Mouse (Mus musculus): ENCODE results near the gene Npm3.

The Npm3 gene

DNA sequence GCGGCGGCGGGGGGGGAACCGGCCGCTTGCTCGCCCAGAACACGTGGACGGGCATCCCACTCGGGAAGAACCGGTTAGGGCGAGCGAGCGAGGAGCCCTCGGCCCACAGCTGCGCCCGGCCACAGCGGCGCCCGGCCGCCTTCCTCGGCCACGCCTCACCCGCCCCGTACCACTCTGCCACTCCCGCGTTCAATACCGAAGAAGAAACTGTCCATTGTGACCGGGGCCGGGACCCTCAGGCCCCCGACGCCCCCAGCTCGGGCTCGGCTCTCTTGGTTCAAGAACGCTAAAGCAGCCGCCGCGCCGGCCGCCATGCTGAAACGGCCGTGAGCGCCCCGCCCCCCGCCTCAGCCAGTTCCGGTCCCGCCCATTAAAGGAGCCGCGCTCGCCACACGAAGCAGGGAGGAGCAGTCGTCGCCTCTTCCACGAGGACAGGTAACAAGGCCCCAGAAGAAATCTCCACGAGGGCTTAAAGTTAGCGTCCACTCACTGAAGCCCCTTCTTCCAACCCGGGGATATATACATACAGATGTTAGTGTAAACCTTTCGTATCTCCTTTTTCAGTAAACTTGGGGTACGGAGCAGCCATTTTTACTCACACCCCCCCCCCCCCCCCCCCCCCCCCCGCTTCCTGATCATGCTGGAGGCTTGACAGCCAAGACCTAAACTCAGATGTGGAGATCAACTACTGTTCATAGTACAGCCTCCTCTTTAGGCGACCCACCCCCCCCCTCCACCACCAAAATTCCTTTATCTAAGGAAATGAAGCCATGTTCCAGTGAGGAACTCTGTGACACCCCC lies at the start of gene Npm3:
TSS of gene Npm3 (minus strand) at position 349 of the 801 bp plus-strand sequence.
- peak; percentile 62 to 78 for DNase-seq (ENCODE audit: low spot score in 2 of 2)

DNA sequence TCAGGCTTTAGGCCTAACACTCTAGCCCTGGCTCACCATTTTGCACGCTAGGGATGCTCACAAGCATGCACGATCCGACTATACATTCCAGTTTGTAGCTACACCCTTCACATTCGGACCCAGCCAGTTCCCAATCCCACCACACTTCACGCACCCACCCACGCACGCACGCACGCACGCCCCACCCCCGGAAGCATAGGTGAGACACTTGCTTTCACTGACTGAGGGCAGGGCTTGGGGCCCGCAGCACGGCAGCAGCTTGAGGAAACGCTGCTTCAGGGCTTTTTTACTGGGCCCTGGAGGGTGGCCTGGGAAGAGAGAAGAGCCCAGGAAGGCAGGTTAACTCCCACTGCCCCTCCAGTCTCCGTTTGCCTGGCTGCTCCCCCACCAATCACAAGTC lies 47.5 kb upstream of the Npm3 start:
- no peak for DNase-seq (ENCODE audit: low spot score in 2 of 2)

DNA sequence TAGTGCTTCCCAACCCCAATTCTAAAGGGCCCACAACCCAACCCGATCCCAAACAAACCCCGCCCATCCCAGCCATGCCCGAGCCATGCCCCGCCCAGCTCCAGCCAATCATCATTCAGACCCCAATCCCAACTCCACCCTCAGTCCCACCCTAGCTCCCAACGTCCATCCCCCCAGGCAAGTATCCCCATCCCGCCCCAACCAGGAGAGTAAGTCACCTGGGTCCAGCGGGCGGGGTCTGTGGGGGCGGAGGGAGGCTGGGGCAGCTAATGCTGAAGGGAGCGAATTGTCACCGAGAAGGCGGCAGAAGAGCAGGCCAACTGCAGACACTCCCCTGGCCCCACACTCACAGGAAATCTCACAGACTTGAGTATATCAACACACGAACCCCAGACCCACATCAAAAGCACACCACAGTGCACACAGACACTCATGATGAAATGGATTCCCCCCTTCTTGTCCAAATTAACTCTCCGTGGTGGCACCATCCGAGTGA lies 46.7 kb upstream of the Npm3 start:
- DNase-seq (ENCODE audit: low spot score in 2 of 2): no peak

DNA sequence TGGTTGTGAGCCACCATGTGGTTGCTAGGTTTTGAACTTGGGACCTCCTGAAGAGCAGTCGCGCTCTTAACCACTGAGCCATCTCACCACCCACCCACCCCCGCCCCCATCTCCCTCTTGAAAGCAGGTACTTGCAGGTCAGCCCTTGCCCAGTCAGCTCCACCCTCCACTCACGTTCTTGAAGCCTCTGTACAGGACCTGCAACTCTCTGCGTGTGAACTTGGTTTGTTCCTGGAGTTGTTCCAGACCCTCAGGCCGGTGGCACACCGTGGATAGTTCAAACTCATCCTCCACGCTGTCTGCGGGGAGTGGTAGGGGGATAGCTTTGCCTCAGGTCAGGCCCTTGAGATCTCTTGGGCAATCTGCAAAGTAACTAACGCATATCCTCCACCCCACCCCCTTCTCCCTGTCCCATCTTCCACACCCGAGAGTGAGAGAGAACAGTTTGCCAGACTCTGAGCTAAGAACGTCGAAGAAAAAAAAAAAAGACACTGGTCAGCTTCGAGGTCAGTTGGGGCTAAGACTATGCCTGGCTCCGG lies 46.1 kb upstream of the Npm3 start:
- DNase-seq (ENCODE audit: low spot score in 2 of 2): no peak

DNA sequence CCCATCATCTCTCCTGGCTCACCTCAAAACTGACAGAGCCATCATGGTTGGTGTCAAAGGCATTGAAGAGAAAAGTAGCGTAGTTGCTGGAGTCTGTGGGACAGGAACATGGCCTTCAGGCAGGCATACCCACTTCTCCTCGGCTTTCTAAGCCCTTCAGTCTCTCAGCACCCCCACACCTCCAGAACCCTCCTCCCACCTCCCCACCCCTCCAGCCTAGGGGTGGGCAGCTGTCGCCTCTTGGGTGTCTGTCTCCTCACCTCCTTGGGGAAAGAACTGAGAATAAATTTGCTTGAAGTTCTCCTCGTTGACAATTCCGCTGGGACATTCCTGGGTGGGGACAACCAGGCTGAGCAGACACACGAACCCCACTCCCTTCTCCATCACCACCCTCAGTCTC lies 45.3 kb upstream of the Npm3 start:
- DNase-seq (ENCODE audit: low spot score in 2 of 2): no peak

DNA sequence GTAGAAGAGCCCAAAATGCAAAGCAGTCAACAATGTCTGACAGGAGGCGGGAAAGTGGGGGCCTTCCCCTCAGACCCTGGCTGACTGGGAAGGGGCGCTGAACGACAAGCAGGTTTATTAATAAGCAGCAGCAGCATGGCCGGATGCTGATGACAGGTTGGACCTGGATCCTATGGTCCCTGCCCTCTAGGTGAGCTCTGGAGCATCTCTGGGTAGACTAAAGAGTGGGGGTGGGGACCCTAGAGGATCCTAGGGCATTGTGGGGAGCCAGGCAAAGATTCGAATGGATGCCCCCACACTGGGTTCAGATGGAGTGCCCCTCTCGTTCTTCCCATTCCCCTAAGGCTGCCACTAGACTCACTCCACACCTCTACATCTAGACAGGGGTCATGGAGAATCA lies 43.0 kb upstream of the Npm3 start:
- no peak for DNase-seq (ENCODE audit: low spot score in 2 of 2)

DNA sequence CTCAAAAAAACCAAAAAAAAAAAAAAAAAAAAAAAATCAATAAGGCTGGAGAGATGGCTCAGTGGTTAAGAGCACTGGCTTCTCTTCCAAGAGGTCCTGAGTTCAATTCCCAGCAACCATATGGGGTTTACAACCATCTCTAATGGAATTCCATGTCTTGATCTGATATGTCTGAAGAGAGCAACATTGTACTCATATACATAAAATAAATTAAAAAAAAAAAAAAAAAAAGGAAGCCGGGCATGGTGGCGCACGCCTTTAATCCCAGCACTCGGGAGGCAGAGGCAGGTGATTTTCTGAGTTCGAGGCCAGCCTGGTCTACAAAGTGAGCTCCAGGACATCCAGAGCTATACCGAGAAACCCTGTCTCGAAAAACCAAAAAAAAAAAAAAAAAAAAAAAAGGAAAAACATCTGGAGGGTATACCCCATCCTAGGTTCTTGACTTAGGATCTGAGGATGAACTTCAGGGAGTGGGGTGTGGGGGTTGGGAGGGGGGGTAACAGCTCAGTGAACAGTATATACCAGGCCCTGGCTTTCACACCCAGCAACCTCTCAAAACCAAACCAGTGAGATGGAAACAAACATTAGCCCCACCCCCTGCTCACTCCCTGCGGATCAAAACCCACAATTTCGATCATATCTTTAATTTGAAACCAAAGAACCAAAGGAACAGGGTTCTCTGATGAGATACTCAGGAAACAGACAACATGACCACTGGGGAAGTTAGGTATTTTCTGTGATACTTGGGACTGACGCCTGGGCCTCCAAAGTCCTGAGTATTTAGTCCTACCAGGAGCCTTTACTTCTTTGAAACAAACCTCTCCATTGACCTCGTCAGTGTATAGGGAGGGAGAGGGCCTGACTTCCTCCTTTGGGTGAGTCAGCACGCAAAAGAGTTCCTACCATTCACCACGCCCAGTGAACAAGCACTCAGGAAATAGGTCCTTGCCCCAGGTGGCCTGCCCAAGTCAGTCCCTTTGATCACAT lies 40.8 kb upstream of the Npm3 start:
- DNase-seq (ENCODE audit: low spot score in 2 of 2): no peak

DNA sequence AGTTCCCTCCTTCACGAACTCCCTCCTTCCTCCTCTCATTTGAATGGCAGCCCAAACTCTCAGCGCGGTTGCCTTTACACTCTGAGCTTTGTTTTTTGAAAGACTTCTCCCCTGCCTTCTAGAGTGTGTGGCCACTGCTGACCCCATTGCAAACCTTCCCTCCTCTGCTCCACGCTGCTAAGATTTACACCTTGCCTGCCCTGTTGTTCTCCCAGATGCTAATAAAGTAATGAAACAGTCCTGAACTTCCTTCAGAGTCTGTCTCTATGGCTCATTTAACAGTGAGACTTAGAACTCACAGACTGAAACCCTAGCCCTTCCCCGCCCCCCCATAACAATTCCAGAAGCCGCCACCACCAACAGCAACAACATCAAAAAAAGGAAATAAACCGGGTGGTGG lies 40.0 kb upstream of the Npm3 start:
- DNase-seq (ENCODE audit: low spot score in 2 of 2): no peak

DNA sequence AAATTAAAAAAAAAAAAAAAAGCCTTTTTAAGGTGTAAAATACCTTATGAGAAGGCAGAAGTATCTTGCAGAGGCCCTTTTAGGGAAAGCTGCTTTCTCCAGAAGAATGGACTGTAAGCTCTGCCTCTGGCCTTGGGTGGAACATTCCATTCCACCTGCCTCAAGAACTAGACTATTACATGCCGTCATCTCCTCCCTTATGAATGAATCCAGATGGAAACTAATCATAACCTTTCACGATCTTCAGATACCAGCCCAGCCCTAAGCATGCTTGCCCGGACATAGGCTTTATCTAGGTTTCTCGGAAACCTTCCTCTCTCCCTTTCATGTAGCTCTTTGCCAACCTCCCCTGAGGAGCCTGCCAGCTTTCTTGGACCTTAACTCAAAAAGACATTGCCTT lies 38.9 kb upstream of the Npm3 start:
- no peak for DNase-seq (ENCODE audit: low spot score in 2 of 2)

DNA sequence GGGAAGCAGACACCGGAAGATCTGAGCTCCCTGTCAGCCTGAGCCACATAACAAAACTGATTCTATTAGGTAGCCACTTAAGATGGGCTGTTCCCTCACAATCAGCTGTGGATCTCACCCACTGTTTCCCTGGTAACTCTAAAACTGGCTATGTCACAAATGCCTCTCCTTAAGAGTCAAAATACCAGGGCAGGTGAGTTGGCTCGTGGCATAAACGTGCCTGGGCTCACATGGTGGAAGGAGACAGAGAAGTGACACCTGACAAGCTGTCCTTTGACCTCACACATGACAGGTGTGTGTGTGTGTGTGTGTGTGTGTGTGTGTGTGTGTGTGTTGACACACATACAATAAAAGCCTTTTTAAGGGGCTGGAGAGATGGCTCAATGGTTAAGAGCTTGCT lies 38.1 kb upstream of the Npm3 start:
- no peak for DNase-seq (ENCODE audit: low spot score in 2 of 2)

DNA sequence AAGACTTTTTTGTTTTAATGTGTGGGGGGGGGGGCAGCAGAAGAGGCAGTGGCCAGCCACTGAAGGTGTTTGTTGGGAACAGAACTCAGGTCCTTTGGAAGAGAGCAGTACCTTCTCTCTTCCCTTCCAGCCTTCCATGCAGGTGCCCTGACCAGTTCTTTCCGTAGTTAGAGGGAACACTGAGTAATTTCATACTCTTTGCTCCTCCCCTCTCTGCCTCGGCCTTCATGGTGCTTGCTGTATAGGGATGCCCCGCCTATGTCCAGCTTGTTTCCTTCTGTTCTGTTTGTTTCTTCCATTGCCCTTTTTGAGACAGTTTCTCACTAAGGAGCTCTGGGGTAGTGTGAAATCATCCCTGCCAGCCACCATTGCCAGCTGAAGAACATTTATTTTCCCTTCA lies 36.1 kb upstream of the Npm3 start:
- DNase-seq (ENCODE audit: low spot score in 2 of 2): no peak

DNA sequence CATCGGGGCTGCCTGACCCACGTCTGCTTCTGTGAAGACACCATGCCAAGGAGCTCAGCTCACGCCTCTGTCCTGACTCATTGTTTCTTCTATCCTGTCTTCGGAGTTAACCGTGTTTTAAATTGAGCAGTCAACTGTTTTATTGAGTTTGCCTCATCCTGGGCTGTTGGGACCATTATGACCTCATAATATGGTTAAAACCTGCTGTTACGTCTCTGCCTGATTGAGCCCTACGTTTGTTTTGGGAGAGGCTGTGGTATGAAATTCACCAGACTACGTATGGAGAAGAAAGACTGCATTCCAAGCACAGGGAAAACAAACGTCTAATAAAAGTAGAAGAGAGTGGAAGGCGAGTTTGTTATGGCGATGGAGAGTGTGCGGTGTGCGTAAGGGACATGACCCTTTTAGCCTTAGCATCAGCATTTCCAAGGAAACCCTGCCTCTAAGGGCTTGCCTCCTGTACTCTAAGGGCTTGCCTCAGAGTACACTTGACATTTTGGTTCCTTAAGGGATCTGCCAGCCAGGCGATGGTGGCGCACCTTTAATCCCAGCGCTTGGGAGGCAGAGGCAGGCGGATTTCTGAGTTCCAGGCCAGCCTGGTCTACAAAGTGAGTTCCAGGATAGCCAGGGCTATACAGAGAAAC lies 34.7 kb upstream of the Npm3 start:
- DNase-seq (ENCODE audit: low spot score in 2 of 2): no peak

DNA sequence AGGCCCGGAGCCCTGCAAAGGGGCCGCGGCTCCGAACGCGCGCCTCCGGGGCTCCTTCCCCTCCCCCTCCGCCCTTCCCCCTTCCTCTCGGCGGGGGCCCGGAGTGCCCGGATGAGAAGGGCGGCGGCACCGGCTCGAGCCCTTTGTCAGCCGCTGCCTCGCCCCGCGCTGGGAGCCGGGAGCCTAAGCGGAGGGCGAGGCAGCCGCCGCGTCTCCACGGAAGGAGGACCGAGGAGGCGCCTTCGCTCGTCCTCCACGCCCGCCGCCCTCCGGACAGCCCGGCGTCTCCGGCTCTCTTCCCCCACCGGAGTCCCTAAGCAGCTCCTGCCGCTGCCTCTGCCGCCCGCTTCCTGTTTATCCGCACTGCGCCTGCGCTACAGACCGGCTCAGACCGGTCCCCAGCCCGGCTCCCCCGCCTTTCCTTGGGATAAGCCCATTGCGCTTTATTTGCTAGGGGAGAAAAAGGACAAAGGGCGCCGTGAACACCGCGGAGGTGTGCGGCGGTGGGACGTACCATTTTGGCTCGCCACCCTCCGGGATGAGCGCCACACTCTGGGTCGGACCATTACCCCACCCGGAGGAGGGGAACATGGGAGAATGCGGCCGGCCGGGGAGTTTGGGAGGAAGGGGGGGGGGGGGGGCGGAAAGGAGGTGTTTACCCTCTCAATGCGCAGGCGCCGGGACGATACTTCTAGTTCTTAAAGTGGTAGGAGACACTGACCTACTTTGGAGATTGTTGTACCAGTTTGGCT lies 34.0 kb upstream of the Npm3 start, which contains the start of gene Mgea5:
TSS of gene Mgea5 (minus strand) at position 657 of the 752 bp plus-strand sequence.
- DNase-seq (ENCODE audit: low spot score in 2 of 2): peak; percentile 98 to 99

DNA sequence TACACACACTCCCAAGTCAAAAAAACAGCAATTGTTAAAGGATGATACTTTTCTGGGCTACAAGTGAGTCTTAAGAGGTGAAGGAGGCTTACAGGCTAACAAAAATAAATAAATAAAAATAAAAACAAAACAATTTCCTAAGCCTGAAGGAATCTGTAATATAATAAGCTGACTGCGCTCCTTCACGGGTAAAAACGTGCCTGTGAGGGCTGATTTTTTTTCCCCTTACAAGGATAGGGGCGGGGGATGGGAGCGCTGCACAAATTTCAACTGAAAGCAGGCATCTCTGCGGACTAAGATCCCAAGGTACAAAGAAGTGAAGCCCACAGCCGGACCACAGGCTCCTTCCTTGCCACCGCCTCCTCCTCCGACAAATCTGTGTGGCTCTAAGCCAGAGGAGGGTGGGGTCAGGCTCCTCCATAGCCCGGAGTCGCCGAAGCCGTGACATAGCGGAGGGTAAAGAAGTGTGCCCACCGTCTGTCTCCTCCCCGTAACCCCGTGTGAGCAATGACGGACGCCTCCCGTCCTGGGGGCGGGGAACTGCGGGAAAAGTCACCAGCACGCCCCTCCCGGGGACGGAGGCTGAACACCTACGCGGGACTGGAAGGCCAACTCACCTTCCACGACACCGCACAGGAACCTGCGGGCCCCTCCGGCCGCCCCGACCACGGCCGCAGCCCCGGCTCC lies 33.1 kb upstream of the Npm3 start:
- DNase-seq (ENCODE audit: low spot score in 2 of 2): peak; percentile 68 to 70

DNA sequence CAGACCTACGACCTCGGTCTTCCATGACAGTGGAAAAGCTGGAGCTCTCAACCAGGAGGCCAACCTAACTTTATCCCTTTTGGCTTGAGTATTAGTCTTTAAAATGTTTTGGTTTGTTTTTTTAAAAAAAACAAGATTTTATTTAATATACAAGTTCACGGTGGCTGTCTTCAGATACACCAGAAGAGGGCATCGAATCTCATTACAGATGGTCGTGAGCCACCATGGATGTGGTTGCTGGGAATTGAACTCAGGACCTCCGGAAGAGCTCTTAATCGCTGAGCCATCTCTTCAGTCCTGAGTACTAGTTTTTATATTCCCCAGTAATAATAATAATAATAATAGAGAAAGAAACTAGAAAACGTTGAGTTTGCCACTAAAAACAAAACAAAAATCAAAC lies 32.3 kb upstream of the Npm3 start:
- DNase-seq (ENCODE audit: low spot score in 2 of 2): no peak

DNA sequence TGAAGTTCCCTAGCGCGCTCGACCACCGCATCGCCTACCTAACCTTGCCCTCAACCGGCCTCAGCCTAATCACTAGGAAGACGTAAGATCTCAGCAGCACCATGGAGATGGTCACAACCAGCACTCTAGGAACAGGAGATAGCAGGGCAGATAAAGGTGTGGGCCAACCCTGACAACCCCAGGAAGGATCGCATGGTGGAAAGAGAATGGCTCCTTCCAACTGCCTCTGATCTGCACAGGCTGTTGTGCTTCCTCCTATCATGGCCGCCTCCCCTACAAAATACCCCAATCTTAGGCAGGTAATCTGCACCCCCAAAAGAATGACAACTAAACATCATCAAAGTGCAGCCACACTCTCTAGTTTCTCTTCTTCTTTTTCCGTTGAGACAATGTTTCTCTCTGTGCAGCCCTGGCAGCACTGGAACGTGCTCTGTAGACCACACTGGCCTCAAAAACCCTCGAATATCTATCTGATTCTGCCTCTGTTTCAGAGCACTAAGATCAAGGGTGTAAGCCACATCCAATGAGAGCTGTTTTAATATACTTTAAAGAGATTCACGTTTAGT lies 31.0 kb upstream of the Npm3 start:
- no peak for DNase-seq (ENCODE audit: low spot score in 2 of 2)

DNA sequence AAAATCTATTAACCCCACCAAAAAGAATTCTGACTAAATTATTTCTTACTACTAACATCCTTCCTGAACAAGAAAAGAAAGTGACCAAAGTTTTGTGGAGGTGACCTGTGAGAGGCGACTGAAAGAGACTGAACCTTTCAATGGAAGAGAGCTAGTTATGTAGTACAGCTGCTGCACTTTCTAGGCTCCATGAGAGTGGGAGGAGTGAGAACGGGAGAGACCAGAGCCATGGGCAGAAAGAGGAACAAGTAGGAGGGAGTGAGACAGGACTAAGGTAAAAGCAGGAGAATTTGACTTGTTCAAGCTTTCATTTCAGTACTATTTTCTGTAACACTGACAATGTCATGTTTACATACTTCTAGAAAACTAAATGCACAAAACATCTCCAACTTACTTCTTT lies 26.1 kb upstream of the Npm3 start:
- DNase-seq (ENCODE audit: low spot score in 2 of 2): no peak

DNA sequence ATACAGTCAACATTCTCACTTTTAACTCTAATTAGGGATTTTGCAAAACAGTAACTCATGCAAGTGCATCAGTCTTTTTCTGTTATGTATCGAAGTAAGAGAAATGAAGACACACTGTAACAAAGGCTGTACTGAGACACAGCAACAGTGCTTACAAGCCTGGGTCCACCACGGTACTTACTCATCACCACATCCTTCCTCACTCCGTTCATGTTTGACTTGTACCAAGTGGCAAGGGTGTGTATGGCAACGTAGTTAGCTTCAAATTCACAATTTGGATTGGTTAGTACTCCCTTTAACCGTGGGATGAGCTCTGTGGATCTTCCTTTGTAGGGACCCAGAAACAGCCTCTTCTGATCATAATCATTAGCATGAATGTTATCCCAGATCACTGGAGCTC lies 22.1 kb upstream of the Npm3 start:
- DNase-seq (ENCODE audit: low spot score in 2 of 2): no peak

DNA sequence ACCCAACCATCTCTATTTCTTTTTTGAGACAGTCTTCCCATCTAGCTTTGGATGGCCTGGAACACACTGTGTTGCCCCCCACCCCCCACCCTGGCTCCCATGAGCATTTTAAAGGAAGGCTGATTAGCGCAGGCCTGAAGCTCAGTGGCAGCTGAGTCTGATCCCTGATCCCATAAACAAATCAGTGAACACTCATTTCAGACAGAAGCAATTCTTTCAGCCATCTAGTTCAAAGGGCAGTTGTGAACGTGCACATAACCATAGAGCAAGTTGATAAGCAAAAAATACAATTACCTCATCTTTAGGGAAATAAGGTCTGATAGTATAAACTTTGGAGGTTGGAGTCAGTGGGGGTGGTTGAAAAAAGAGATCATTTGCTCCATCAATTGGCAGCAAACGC lies 11.4 kb upstream of the Npm3 start:
- DNase-seq (ENCODE audit: low spot score in 2 of 2): no peak

DNA sequence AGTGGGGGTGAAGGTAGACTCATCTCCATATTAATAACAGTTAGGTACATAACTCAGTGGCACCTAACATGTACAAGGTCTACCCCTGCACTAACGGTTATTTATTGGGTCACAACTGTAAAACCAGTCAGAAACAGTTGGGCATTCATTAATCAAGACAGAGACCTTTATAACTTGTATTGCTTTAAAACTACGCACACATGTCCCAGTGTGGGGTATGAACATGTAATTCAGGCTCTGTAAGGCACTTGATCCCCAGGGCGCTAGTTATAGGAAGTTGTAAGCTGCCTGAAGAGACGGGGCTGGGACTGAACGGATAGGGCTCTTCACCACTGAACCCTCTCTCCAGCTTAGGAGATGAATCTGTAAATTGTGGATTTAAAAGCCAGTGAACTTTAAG lies 9.3 kb upstream of the Npm3 start:
- no peak for DNase-seq (ENCODE audit: low spot score in 2 of 2)
